Mouse (Mus musculus) CD8-positive naive resting alpha-beta T cell, adult 2 months (primary cell): ENCODE data around the gene Cyyr1.

Source experiments
- DNase-seq, 2 experiments: peaks; one replicate each; pipeline ENCODE4 v3.0.0; 2022; ENCODE audit warnings: low read depth in 2 of 2, low spot score in 2 of 2

The Cyyr1 gene

GRCm38 (mm10) chr16:85470057-85470456, 83.1 kb downstream of the Cyyr1 start:
- DNase-seq: no peak

- DNase-seq: no peak
These were observed 98.2 kb downstream of the Cyyr1 start for GRCm38 (mm10) chr16:85455043-85455442.

- DNase-seq: no peak
These were observed 106.9 kb downstream of the Cyyr1 start for GRCm38 (mm10) chr16:85446306-85446705.

- no peak for DNase-seq
These were observed 107.4 kb downstream of the Cyyr1 start for GRCm38 (mm10) chr16:85445801-85446200.

- DNase-seq: no peak
These were observed 117.8 kb downstream of the Cyyr1 start for GRCm38 (mm10) chr16:85435427-85435826.

- DNase-seq: no peak
These were observed 124.0 kb downstream of the Cyyr1 start for GRCm38 (mm10) chr16:85429173-85429572.

GRCm38 (mm10) chr16:85422889-85423288, 130.3 kb downstream of the Cyyr1 start:
- DNase-seq: no peak

GRCm38 (mm10) chr16:85415415-85415814, 137.8 kb downstream of the Cyyr1 start:
- no peak for DNase-seq

GRCm38 (mm10) chr16:85393430-85393948, 159.7 kb downstream of the Cyyr1 start:
- no peak for DNase-seq

GRCm38 (mm10) chr16:85386801-85387200, 166.4 kb downstream of the Cyyr1 start:
- no peak for DNase-seq
